8 mouse cellular contexts compared by ENCODE assay signal in genomic region chrX:137049060-137049424, GRCm38 (mm10). TPM values are rescaled to one million over a fixed set of nuclear protein-coding genes. Genes with fewer than 3 reads are reported as not detected.
A peak's percentile ranks its signal among the peaks of the same experiment; 100 is the strongest.
DNase-seq lines count a peak whose midpoint lies in the region; ATAC-seq and TF ChIP-seq lines count a peak whose summit lies in the region.

No protein-coding gene starts in this region.

- H3K4me1 ChIP-seq in heart, embryonic 16.5 days (ENCODE audit: control insufficient read depth, insufficient read depth, low read length): peaks cover 8% of the 10 kb centered on the region
- H3K4me1 ChIP-seq in ES-E14 (ENCODE audit: control insufficient read depth in 2 of 2, insufficient read depth in 2 of 2, low read length in 2 of 2, poor library complexity in 1 of 2): no peaks in the 10 kb centered on the region
- no peaks in the 10 kb centered on the region for H3K4me1 ChIP-seq in forebrain, embryonic 14.5 days (ENCODE audit: control insufficient read depth, insufficient read depth, low read length)
- H3K4me1 ChIP-seq in liver, embryonic 16.5 days (ENCODE audit: control insufficient read depth, low read depth, low read length): no peaks in the 10 kb centered on the region; the same call in 1 of the 2 replicates

- in situ Hi-C loops in ES-E14 (cut with MboI; ENCODE audit: low sequenced_read_pairs in 2 of 2, unreplicated experiment in 2 of 2): no loop called here

- no peak for DNase-seq in heart, postnatal 14 days
- DNase-seq in ES-E14 (ENCODE audit: low read depth, low spot score): no peak
- peak; percentile 15 for DNase-seq in forebrain, embryonic 14.5 days (ENCODE audit: low spot score)
- no peak for DNase-seq in adipocyte (ENCODE audit: low spot score)
- no peak for DNase-seq in right cerebral cortex, postnatal 36 days (ENCODE audit: low spot score in 2 of 2)
- DNase-seq in cerebellum, adult 18-20 months: no peak

- H3K36me3 ChIP-seq in heart, embryonic 16.5 days (ENCODE audit: control insufficient read depth, insufficient read depth): no peaks in the 10 kb centered on the region
- no peaks in the 10 kb centered on the region for H3K36me3 ChIP-seq in ES-E14 (ENCODE audit: control insufficient read depth, insufficient read depth, low read length, poor library complexity, severe bottlenecking)
- no peaks in the 10 kb centered on the region for H3K36me3 ChIP-seq in forebrain, embryonic 14.5 days (ENCODE audit: control insufficient read depth, insufficient read depth, low read length)
- H3K36me3 ChIP-seq in liver, embryonic 16.5 days (ENCODE audit: control insufficient read depth, insufficient read depth): no peaks in the 10 kb centered on the region

- peak overlapping the region; percentile 78 for H3K9ac ChIP-seq in heart, embryonic 16.5 days (ENCODE audit: low read length)
- peak overlapping the region; percentile 89 for H3K9ac ChIP-seq in ES-E14 (ENCODE audit: insufficient read depth, low read depth, low read length, poor library complexity, severe bottlenecking)
- H3K9ac ChIP-seq in forebrain, embryonic 14.5 days (ENCODE audit: low read length): peak overlapping the region; percentile 77
- H3K9ac ChIP-seq in liver, embryonic 16.5 days (ENCODE audit: low read depth, low read length): peak overlapping the region; percentile 41; the same call in 1 of the 2 replicates

- H3K4me3 ChIP-seq in heart, embryonic 16.5 days (ENCODE audit: low read length): peak overlapping the region; percentile 76
- H3K4me3 ChIP-seq in ES-E14 (ENCODE audit: insufficient read depth in 1 of 2, low read depth in 1 of 2, low read length in 2 of 2, poor library complexity in 1 of 2, severe bottlenecking in 1 of 2): peak overlapping the region; percentile 81 to 91
- H3K4me3 ChIP-seq in forebrain, embryonic 14.5 days (ENCODE audit: low read depth, low read length): peak overlapping the region; percentile 56
- peak overlapping the region; percentile 68 for H3K4me3 ChIP-seq in liver, embryonic 16.5 days (ENCODE audit: low read depth, low read length)

- H3K9me3 ChIP-seq in heart, embryonic 16.5 days (replicated peaks; ENCODE audit: control insufficient read depth, low read length): no peaks in the 10 kb centered on the region
- no peaks in the 10 kb centered on the region for H3K9me3 ChIP-seq in ES-E14 (ENCODE audit: control insufficient read depth, insufficient read depth, low read depth, low read length)
- no peaks in the 10 kb centered on the region for H3K9me3 ChIP-seq in forebrain, embryonic 14.5 days (replicated peaks; ENCODE audit: control insufficient read depth, low read length)
- H3K9me3 ChIP-seq in liver, embryonic 16.5 days (replicated peaks; ENCODE audit: control insufficient read depth, low read length): no peaks in the 10 kb centered on the region

- intact Hi-C loops in heart, postnatal 14 days (cut with DNase I): no loop called here

- 17% methylated on average over 10 of the region's 11 CpGs for WGBS in heart, embryonic 16.5 days
- WGBS in forebrain, embryonic 14.5 days: 34% methylated on average over 11 of the region's 11 CpGs
- 17% methylated on average over 11 of the region's 11 CpGs for WGBS in liver, embryonic 16.5 days (ENCODE audit: insufficient replicate concordance)

- H3K27me3 ChIP-seq in heart, embryonic 16.5 days (ENCODE audit: control insufficient read depth, insufficient read depth, low read length): no peaks in the 10 kb centered on the region
- no peaks in the 10 kb centered on the region for H3K27me3 ChIP-seq in forebrain, embryonic 14.5 days (replicated peaks; ENCODE audit: control insufficient read depth, insufficient read depth, low read length)
- H3K27me3 ChIP-seq in liver, embryonic 16.5 days (ENCODE audit: control insufficient read depth, insufficient read depth, low read depth, low read length): no peaks in the 10 kb centered on the region

- H3K27ac ChIP-seq in heart, embryonic 16.5 days (ENCODE audit: low read length): no peak overlapping the region
- no peak overlapping the region for H3K27ac ChIP-seq in ES-E14 (ENCODE audit: insufficient read depth, low read depth, low read length, poor library complexity, severe bottlenecking)
- H3K27ac ChIP-seq in forebrain, embryonic 14.5 days (ENCODE audit: low read depth, low read length): no peak overlapping the region
- H3K27ac ChIP-seq in liver, embryonic 16.5 days (ENCODE audit: low read length): no peak overlapping the region

- peak; percentile 35 for ATAC-seq in heart, embryonic 16.5 days (replicated peaks; ENCODE audit: extremely low read depth, insufficient read depth, low FRiP score)
- peak; percentile 69; the same call in 1 of the 2 replicates for ATAC-seq in forebrain, embryonic 14.5 days
- ATAC-seq in liver, embryonic 16.5 days (ENCODE audit: low read depth): no peak

- H3K4me2 ChIP-seq in heart, embryonic 16.5 days (ENCODE audit: low read depth, low read length): peak overlapping the region; percentile 63
- peak overlapping the region; percentile 58 for H3K4me2 ChIP-seq in forebrain, embryonic 14.5 days (ENCODE audit: low read length)
- peak overlapping the region; percentile 76 for H3K4me2 ChIP-seq in liver, embryonic 16.5 days (ENCODE audit: low read depth, low read length)

TF ChIP-seq in ES-E14, 5 proteins besides CTCF, POLR2A, EP300 and RAD21:
- TF ChIP-seq CHD2 (IDR thresholded peaks at IDR 0.05; ENCODE audit: low read depth, low read length): no peak
- no peak for TF ChIP-seq HCFC1 (IDR thresholded peaks at IDR 0.05; ENCODE audit: borderline replicate concordance, insufficient read depth, low read length)
- TF ChIP-seq ZNF384 (IDR thresholded peaks at IDR 0.05; ENCODE audit: low read depth, low read length): no peak
- TF ChIP-seq ZC3H11A (IDR thresholded peaks at IDR 0.05; ENCODE audit: borderline replicate concordance, low read depth, low read length): no peak
- no peak for TF ChIP-seq MAFK (IDR thresholded peaks at IDR 0.05; ENCODE audit: insufficient read depth, low read depth, low read length)

RNA-seq across cellular contexts. Expression of gene Fam199x, which starts 0.4 kb away (rescaled TPM):
- polyA plus RNA-seq in heart, embryonic 16.5 days (2015; fragmentation: Nextera tagmentation; extraction: Ambion mirVana): 3.5 and 4.1 TPM in 2 replicates
- total RNA-seq in heart, postnatal 14 days (2021): 1 to 10 TPM; 4.4 to 4.9 TPM
- total RNA-seq in ES-E14 (2012; rRNA removed): 5.7 and 6.0 TPM in 2 replicates
- polyA plus RNA-seq in forebrain, embryonic 14.5 days (2014; fragmentation: Nextera tagmentation; extraction: Ambion mirVana): 6.0 and 7.4 TPM in 2 replicates
- polyA plus RNA-seq in liver, embryonic 16.5 days (2015; fragmentation: Nextera tagmentation; extraction: Ambion mirVana): 0.90 TPM in 2 replicates

RNA-seq across cellular contexts. Expression of gene Slc25a53, which starts 10.9 kb away (rescaled TPM):
- polyA plus RNA-seq in heart, embryonic 16.5 days (2015; fragmentation: Nextera tagmentation; extraction: Ambion mirVana): 4.5 and 4.9 TPM in 2 replicates
- 1 to 10 TPM; 4.2 to 5.0 TPM for total RNA-seq in heart, postnatal 14 days (2021)
- 5.4 and 8.3 TPM in 2 replicates for total RNA-seq in ES-E14 (2012; rRNA removed)
- polyA plus RNA-seq in forebrain, embryonic 14.5 days (2014; fragmentation: Nextera tagmentation; extraction: Ambion mirVana): 18.1 and 20.9 TPM in 2 replicates
- 2.1 and 2.2 TPM in 2 replicates for polyA plus RNA-seq in liver, embryonic 16.5 days (2015; fragmentation: Nextera tagmentation; extraction: Ambion mirVana)

RNA-seq across cellular contexts. Expression of gene Zcchc18, which starts 56.1 kb away (rescaled TPM):
- polyA plus RNA-seq in heart, embryonic 16.5 days (2015; fragmentation: Nextera tagmentation; extraction: Ambion mirVana): 1.9 and 2.0 TPM in 2 replicates
- under 1 TPM in 1 of 2 experiments, not detected in 1; 0.10 TPM for total RNA-seq in heart, postnatal 14 days (2021)
- 1.5 and 2.2 TPM in 2 replicates for total RNA-seq in ES-E14 (2012; rRNA removed)
- 281 and 313 TPM in 2 replicates for polyA plus RNA-seq in forebrain, embryonic 14.5 days (2014; fragmentation: Nextera tagmentation; extraction: Ambion mirVana)
- 0.07 and 0.19 TPM in 2 replicates for polyA plus RNA-seq in liver, embryonic 16.5 days (2015; fragmentation: Nextera tagmentation; extraction: Ambion mirVana)

Comparison
In these comparisons a context has a peak if more than half of its experiments do, and no peak if none do; other contexts are left out.
1. RNA of gene Zcchc18, which starts 56.1 kb away (polyA plus RNA-seq): 281 to 313 TPM in forebrain, embryonic 14.5 days; 1.9 to 2.0 TPM in heart, embryonic 16.5 days and 0.07 to 0.19 TPM in liver, embryonic 16.5 days; every median in the first group is over 10 times any median in the second.
2. Peak in every context shown above with its lines, with median percentiles within 50 percentile points of each other: H3K4me2 ChIP-seq, H3K4me3 ChIP-seq and H3K9ac ChIP-seq.